Mouse (Mus musculus) lung, adult 2 months (tissue): ENCODE data around the gene Cela1.

Source experiments
- CTCF ChIP-seq: fragments of 200-500 bp; IDR thresholded peaks from 2 replicates; pipeline ENCODE4 v1.5.1; 2011; ENCODE audit warnings: mild to moderate bottlenecking, low read length, control low read depth; ENCODE audit not compliant: insufficient read depth
- POLR2A ChIP-seq: fragments of 200-500 bp; IDR thresholded peaks from 2 replicates; pipeline ENCODE4 v1.6.1; 2011; ENCODE audit warnings: low read depth, mild to moderate bottlenecking, control low read depth, low read length, borderline replicate concordance; ENCODE audit errors: extremely low read depth

GRCm38 (mm10) chr15:100718572-100718971 lies 30.9 kb upstream of the Cela1 start:
- TF ChIP-seq POLR2A (no peak), CTCF (peak; percentile 30; the same call in 1 of the 2 replicates)
